Mouse (Mus musculus): ENCODE measurements around the gene Mlana.

Mlana gene

DNA sequence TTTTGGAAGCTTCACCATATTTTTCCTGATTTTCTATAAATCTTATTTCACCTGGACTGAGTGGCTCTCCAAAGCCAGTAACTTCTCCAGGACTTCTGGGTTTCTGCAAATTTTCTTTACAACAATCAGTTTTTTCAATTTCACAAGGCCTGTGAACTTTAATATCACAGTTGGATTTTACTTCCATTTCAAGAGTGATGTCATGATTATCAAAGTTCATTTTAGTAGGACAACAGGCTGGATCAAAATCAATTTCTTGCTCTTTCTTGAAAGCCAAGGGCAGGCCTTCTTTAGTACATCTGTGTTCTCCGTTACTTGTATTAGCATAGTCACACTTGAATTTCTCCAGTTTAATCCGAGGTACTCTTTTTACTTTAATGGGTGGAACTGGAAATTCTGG is 56.3 kb downstream of the Mlana start:
- no peak for DNase-seq (ENCODE audit: low spot score)

Data from testis, postnatal 14 days (tissue).